Mouse (Mus musculus): ENCODE results near the gene Hoxa11. TPM values are rescaled to one million over a fixed set of nuclear protein-coding genes. Genes with fewer than 3 reads are reported as not detected.
A peak's percentile ranks its signal among the peaks of the same experiment; 100 is the strongest.

Gene Hoxa11
- polyA plus RNA-seq, 1 experiment: not detected

DNA sequence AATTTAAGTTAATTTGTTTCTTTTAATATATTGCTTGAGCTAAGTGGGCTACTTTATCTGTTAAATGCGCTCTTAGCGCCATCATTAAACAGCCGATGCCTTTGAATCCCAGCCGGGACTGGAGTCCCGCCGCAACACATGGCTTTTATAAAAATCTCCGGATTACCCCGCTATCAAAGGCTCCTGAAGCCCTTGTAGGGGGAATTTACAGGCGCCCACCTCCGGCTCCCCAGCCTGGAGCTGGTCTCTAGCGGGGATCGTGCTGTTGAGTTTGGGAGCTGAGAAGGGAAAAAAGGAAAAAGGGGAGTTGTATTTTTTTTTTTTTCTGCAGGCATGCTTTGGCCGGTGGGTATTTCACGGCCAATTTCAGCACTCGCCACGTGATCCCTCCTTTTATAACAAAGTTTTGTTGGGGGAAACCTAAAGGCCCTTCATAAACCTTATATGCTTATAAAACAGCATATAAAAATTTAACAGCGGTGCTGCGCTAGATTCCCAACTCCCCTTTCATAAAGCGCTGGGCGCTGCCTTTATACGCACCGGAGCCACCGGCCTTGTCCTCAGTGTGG, 1.1 kb downstream of the Hoxa11 start:
- TF ChIP-seq CTCF (IDR thresholded peaks at IDR 0.05; ENCODE audit: insufficient read depth, low read depth, low read length) (no peak), POLR2A (IDR thresholded peaks at IDR 0.05; ENCODE audit: insufficient read depth, low read depth, low read length) (no peak)
- 3% methylated on average over 23 of the region's 23 CpGs for WGBS
- H3K4me1 ChIP-seq (ENCODE audit: control insufficient read depth, insufficient read depth, low read length): no peaks in the 10 kb centered on the region
- no peak overlapping the region for H3K4me3 ChIP-seq (ENCODE audit: insufficient read depth, low read depth, low read length)
- no peak overlapping the region for H3K27ac ChIP-seq (ENCODE audit: insufficient read depth, low read depth, low read length)

GRCm38 (mm10) chr6:52243681-52244121, 1.9 kb downstream of the Hoxa11 start:
- Histone ChIP-seq H3K27ac (ENCODE audit: insufficient read depth, low read depth, low read length) (no peak overlapping the region), H3K4me3 (ENCODE audit: insufficient read depth, low read depth, low read length) (no peak overlapping the region), H3K4me1 (ENCODE audit: control insufficient read depth, insufficient read depth, low read length) (no peaks in the 10 kb centered on the region)
- TF ChIP-seq POLR2A (IDR thresholded peaks at IDR 0.05; ENCODE audit: insufficient read depth, low read depth, low read length) (no peak), CTCF (IDR thresholded peaks at IDR 0.05; ENCODE audit: insufficient read depth, low read depth, low read length) (no peak)
- 4% methylated on average over 12 of the region's 12 CpGs for WGBS

GRCm38 (mm10) chr6:52242801-52243332, 2.7 kb downstream of the Hoxa11 start:
- no peak overlapping the region for H3K27ac ChIP-seq (ENCODE audit: insufficient read depth, low read depth, low read length)
- TF ChIP-seq POLR2A (IDR thresholded peaks at IDR 0.05; ENCODE audit: insufficient read depth, low read depth, low read length) (no peak), CTCF (IDR thresholded peaks at IDR 0.05; ENCODE audit: insufficient read depth, low read depth, low read length) (no peak)
- no peak overlapping the region for H3K4me3 ChIP-seq (ENCODE audit: insufficient read depth, low read depth, low read length)
- no peaks in the 10 kb centered on the region for H3K4me1 ChIP-seq (ENCODE audit: control insufficient read depth, insufficient read depth, low read length)
- WGBS: 5% methylated on average over 4 of the region's 4 CpGs

DNA sequence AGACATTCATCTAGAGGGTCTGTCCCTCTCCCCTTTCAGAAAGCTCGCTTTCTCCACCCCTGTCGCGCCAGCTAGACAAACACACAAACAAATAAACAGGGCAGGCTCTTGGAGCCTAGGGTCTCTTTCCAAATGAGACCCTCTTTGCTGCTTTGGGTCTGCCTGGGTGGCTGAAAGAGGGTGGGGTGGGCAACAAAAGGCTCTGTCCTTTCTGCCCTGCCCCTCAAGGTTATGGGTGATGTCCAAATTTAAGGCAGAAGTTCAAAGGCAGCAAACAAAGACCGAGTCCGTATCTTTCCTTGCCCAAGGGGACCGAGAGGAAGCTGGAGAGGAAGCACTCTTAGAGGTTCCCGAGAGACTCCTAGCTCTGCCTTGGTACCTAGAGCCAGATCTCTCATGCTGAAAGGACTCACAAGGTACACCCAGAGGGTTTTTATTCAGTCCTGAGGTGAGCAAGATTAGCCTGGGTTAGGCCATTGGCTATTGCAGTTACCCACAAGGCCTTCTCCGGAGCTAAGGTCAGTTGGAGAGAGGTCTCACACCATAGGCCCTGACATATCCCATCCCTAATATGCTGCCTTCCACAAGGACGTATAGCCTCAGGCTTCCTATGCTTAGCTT, 4.5 kb downstream of the Hoxa11 start:
- H3K27ac ChIP-seq (ENCODE audit: insufficient read depth, low read depth, low read length): no peak overlapping the region

DNA sequence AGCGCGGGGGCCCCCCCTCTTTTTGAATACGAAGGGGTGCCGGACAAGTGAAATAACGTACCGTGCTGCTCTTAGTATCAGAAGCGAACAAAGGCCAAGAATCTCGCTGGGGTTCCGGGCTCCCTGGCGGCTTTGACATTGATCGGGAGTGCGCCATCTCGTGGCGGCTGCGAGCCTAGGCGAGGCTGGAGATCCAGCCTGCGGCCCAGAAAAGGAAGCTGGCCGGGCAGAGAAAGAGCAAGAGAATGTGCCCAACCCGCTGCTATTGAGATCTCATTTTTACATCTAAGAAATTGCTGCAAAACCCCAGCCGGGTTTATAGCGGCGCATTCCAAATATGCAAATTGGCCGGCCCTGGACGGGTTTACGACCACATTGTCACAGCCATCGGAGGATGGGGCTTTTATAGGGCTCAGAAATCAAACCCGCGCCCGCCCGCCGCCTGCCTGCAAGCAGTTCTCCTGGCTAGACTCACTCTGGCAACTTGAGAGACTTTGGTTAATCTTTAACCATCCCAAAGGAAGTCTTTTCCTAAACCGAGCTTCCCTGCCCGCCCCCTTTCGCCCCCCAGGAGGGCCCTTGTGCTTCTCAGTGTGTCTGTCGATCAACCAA, 5.1 kb downstream of the Hoxa11 start, which contains the start of gene Hoxa10:
Gene Hoxa10, minus strand, starts transcription at position 466 of the 612 bp plus-strand sequence.
- Histone ChIP-seq H3K27ac (ENCODE audit: insufficient read depth, low read depth, low read length) (no peak within 1 kb of the TSS), H3K4me3 (ENCODE audit: insufficient read depth, low read depth, low read length) (no peak within 1 kb of the TSS), H3K4me1 (ENCODE audit: control insufficient read depth, insufficient read depth, low read length) (no peaks in the 10 kb centered on the region)
- 3% methylated on average over 35 of the region's 35 CpGs for WGBS
- TF ChIP-seq CTCF (IDR thresholded peaks at IDR 0.05; ENCODE audit: insufficient read depth, low read depth, low read length): peak; percentile 31; the same call in 1 of the 2 replicates
- TF ChIP-seq POLR2A (IDR thresholded peaks at IDR 0.05; ENCODE audit: insufficient read depth, low read depth, low read length): no peak

More for the DNA sequence above, 4.5 kb downstream of the Hoxa11 start:
- H3K4me3 ChIP-seq (ENCODE audit: insufficient read depth, low read depth, low read length): no peak overlapping the region
- TF ChIP-seq CTCF (IDR thresholded peaks at IDR 0.05; ENCODE audit: insufficient read depth, low read depth, low read length) (no peak), POLR2A (IDR thresholded peaks at IDR 0.05; ENCODE audit: insufficient read depth, low read depth, low read length) (no peak)
- 7% methylated on average over 9 of the region's 9 CpGs for WGBS
- H3K4me1 ChIP-seq (ENCODE audit: control insufficient read depth, insufficient read depth, low read length): no peaks in the 10 kb centered on the region

DNA sequence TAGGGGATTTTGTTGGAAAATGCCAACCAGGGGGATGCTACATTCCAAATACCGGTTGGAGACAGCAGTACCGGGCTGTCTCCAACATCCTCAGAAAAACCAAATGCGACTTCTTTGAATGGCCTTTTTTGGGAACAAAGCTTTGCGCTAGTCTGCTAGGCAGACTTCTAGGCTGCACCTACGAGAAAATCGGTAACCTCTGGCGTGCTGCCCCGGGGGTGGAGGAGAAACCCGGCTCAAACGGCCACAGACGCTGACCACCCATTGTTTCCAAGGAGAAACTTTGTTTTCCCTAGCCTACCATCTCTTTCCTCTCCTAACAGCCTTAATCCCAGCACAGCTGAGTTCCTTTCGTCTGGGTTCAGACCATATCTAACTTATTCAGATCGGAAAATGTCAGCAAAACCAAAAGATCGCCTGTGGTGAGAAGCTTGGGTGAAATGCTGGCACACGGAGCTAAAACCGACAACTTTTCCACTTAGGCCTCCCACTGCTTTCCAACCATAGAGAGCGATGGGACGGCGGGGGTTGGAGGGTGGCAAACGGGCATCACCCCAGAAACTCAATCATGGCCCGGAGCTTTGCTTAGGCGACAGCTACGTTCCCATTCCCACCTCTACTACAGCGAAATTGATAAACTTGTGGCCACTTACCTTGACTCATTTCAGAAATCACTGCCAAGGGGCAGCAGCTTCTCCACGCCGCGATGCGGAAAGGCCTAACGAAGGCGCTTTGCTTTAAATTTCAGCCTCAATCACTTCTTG, 5.8 kb downstream of the Hoxa11 start:
- Histone ChIP-seq H3K27ac (ENCODE audit: insufficient read depth, low read depth, low read length) (no peak overlapping the region), H3K4me1 (ENCODE audit: control insufficient read depth, insufficient read depth, low read length) (no peaks in the 10 kb centered on the region), H3K4me3 (ENCODE audit: insufficient read depth, low read depth, low read length) (no peak overlapping the region)
- no peak for TF ChIP-seq POLR2A (IDR thresholded peaks at IDR 0.05; ENCODE audit: insufficient read depth, low read depth, low read length)
- WGBS: 4% methylated on average over 30 of the region's 30 CpGs

DNA sequence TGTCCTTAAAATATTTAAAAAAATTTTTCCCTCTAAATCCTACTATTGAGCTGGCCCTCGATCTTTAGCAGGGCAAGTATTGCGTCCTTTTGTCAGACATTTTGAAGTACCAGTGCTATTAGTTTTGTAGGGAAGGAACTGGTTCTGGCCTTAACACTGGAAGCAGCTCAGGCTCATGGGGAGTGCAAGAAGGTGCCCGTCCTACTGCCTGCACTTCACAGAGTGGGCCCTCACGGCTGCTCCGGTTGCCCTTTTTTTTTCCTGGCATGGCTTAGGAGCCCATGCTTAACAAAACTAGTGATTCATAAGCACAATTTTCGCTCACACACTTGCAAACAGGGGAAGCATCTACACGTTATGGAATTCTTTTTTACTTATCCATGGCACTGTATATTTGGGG, 6.6 kb downstream of the Hoxa11 start:
- TF ChIP-seq POLR2A (IDR thresholded peaks at IDR 0.05; ENCODE audit: insufficient read depth, low read depth, low read length) (no peak), CTCF (IDR thresholded peaks at IDR 0.05; ENCODE audit: insufficient read depth, low read depth, low read length) (no peak)
- Histone ChIP-seq H3K4me1 (ENCODE audit: control insufficient read depth, insufficient read depth, low read length) (no peaks in the 10 kb centered on the region), H3K27ac (ENCODE audit: insufficient read depth, low read depth, low read length) (no peak overlapping the region), H3K4me3 (ENCODE audit: insufficient read depth, low read depth, low read length) (no peak overlapping the region)
- 9% methylated on average over 7 of the region's 7 CpGs for WGBS

DNA sequence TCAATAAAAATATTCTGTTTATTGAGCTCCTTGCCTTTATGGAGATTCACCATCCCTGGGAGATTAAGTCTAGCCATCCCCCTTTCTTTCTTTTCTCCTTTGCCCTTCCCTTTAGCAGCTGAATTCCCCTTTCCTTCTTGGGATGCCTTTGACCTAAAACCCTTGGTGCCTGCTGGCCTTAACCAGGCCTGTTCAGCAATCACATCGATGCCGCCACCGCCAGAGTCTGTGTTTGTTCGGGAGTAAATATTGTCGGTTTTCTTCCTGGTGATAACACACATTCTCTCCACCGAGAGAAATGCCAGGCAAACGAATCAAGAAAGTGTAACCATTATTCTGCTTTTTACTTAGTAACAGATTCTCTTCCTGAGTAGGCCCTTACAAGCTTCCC, 7.5 kb downstream of the Hoxa11 start:
- no peak for TF ChIP-seq CTCF (IDR thresholded peaks at IDR 0.05; ENCODE audit: insufficient read depth, low read depth, low read length)
- no peak for TF ChIP-seq POLR2A (IDR thresholded peaks at IDR 0.05; ENCODE audit: insufficient read depth, low read depth, low read length)
- 11% methylated on average over 7 of the region's 7 CpGs for WGBS
- no peaks in the 10 kb centered on the region for H3K4me1 ChIP-seq (ENCODE audit: control insufficient read depth, insufficient read depth, low read length)
- no peak overlapping the region for H3K4me3 ChIP-seq (ENCODE audit: insufficient read depth, low read depth, low read length)
- no peak overlapping the region for H3K27ac ChIP-seq (ENCODE audit: insufficient read depth, low read depth, low read length)

Data from olfactory bulb, adult 2 months (tissue).